Mouse (Mus musculus): Measurements from ENCODE around the gene Coa4.
A peak's percentile ranks its signal among the peaks of the same experiment; 100 is the strongest.
"Not testable (repeated sequence)": the region's sequence is repeated elsewhere in the genome, so short reads cannot be mapped to it uniquely, and the experiment has no call there.

Coa4 gene

GRCm38 (mm10) chr7:100561861-100562587 is 25.2 kb downstream of the Coa4 start:
- no peak for DNase-seq (ENCODE audit: low spot score in 2 of 2)

DNA sequence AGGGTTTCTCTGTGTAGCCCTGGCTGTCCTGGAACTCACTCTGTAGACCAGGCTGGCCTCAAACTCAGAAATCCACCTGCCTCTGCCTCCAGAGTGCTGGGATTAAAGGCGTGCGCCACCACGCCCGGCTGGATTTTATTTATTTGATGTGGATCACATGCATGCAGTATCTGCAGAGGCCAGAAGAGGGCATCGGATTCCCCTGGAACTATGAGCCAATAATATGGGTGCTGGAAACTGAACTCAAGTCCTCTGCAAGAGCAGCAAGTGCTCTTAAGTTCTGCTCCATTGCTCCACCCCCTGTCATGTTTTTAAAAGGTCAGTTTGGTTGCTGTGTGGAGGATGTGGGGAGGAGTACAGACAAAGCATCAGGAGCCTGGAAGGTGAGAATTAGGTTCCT is 30.4 kb downstream of the Coa4 start:
- not testable (repeated sequence) for DNase-seq (ENCODE audit: low spot score in 2 of 2)

DNA sequence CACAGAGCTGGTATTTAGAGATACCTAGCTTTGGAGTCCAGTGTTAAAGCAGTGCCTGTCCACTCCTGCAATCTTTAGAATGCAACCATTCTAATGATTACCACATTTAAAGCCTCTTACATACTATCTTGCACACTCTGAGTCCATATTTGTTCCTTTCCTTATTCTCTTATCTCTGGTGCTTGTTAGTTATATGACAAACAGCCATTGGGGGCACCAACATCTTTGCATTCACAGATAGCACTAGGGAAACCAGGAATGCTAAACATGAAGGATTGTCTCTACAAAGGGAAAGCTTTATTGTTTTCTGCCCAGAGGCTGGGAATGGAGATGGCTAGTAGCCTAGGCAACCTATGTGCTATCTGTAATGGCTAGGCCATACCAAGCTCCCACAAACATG is 33.0 kb downstream of the Coa4 start:
- no peak for DNase-seq (ENCODE audit: low spot score in 2 of 2)

DNA sequence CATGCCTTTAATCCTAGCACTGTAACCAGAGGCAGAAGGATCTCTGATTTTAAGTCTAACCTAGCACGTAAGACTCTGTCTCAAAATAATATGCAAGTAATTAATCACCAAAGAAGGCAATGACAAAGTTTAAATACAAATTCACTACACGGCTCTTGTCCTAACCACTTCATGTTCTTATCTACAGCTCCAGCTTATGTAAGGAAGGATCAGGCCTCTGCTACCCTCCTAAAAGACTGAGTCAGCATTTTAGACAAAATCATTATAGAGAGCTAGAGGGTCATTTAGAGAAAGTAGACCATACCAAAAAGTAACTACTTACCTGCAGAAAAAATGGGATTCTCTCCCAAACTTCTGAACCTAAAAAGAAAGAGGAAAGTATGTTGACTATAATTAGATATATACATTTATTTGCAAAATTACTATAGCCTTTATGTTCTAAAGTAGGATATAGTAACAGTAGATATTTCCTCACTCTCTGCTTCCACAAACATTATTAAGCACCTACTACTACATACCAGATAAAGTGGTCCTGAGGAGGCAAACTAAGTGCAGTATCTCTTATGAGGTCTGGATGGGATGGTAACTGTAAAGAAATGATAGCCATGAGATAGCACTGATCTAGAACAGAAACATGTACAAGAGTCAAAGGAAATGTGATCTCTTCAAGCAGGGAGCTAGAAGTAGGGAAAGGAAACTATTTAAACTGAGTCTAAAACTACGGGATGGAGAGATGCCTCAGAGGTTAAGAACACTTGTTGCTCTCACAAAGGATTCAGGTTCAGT is 34.3 kb downstream of the Coa4 start:
- DNase-seq (ENCODE audit: low spot score in 2 of 2) = no peak

- no peak for DNase-seq (ENCODE audit: low spot score in 2 of 2)
Observed at GRCm38 (mm10) chr7:100572061-100572460, 35.2 kb downstream of the Coa4 start.

DNA sequence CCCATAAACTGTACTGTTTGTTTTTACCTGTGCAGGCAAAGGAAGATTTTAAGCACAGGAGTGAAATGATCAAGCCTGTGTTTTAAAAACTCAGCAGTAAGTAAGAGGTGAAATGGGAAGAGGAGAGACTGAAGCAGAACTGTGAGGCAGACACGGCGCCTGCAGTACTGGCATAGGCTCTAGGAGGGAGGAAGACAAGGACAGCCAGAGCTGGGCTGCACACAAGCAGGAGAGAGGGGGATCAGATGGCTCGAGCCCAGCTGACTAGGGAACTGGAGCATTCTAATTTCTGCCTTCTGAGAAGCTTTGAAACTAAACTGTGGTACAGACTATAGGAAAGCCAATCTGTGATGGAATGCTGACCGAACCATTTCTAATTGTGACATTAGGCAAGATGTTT is 35.8 kb downstream of the Coa4 start:
- no peak for DNase-seq (ENCODE audit: low spot score in 2 of 2)

DNA sequence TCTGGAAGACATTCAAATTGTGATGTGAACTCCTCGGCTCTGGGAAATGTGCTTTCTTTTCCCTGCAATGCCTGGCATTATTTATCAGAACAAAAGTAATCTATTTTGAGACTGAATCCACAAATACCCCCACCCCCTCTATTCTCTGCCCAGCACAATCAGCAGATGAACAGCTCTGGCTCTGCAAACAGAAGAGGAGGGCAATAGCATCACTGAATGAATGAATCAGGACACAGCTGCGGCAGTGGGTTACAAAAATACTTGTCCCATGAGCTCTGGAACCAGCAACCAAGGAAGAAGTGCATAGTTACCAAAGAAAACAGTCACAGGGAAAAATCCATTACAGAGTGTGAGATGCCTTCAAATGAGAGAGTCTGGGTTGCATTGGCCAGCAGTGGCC is 41.9 kb downstream of the Coa4 start:
- DNase-seq (ENCODE audit: low spot score in 2 of 2) = no peak

- DNase-seq (ENCODE audit: low spot score in 2 of 2) = no peak
Observed at GRCm38 (mm10) chr7:100582235-100582634, 45.4 kb downstream of the Coa4 start.

GRCm38 (mm10) chr7:100582727-100583236 is 45.9 kb downstream of the Coa4 start:
- peak; percentile 81 to 83 for DNase-seq (ENCODE audit: low spot score in 2 of 2)

DNA sequence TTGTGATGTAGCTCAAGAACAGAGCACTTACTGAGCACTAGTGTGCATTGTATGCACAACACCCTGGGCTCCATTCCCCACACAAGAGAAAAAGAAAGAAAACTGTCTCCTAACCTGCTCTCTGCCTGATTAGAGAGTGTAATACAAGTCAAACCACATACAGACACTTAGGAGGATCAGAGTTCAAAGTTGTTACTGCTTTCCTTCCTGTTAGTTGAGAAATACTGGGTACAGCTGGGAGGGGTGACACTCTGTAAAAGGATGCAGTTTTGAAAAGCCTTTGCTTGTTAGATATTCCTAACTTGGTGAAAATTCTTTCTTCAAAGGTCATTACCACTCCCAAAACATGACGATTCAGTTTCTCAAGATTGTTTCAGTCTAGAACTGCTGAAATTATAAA is 52.9 kb downstream of the Coa4 start:
- no peak for DNase-seq (ENCODE audit: low spot score in 2 of 2)
